Mouse (Mus musculus): ENCODE results near the gene Mief1. TPM values are rescaled to one million over a fixed set of nuclear protein-coding genes. Genes with fewer than 3 reads are reported as not detected.
A peak's percentile ranks its signal among the peaks of the same experiment; 100 is the strongest.

Mief1 gene
- 33.3 and 34.5 TPM in 2 replicates for polyA plus RNA-seq (2015; fragmentation: Nextera tagmentation; extraction: Ambion mirVana)

DNA sequence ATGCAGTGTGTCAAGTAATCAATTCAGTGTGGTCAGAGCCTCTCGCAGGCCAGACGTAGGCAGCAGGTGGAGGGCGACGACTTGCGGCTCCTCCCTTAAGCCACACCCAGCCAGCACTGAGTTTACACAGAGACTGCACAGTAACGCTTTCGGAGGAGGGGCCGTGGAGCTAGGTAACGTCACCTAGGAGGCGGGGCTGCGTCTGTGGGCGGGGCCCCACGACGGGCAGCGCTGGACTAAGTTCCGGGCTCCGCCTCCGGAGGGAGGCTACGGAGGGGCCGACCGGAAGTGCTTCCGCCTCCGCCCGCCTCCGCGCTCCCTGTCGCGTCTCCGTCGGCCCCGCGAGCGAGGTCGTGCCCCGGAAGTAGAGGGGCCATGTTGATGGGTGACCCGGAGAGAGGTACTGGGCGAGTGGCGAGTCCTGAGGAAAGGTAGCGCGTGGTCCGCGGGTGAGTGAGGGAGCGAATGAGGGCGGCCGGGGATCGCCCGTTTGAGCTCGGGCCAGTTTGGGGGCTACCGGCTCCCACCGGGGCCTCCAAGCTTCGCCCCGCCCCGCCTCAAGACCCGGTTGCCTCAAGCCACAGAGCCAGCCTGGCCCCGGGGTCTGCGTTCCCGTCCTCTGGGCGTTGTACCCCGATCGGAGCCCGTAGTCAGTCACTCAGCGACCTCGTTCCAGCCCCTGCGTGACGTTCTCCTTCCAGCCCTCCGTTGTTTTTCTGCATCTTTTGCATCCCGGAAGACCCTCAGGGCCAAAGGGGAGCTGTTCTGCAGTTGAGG lies at the start of gene Mief1:
Mief1 (plus strand) TSS at position 286 of the 777 bp plus-strand sequence.
- under 1% methylated on average over 60 of the region's 67 CpGs for WGBS
- H3K4me3 ChIP-seq (replicated peaks), result peak within 1 kb of the TSS; percentile 94
- no peaks in the 10 kb centered on the region for H3K9me3 ChIP-seq (replicated peaks)
- H3K9ac ChIP-seq (replicated peaks), result peak within 1 kb of the TSS; percentile 86
- peak; percentile 97 for ATAC-seq (ENCODE audit: low FRiP score)
- H3K27ac ChIP-seq (replicated peaks), result peak within 1 kb of the TSS; percentile 88
- peaks cover 31% of the 10 kb centered on the region for H3K36me3 ChIP-seq
- peak within 1 kb of the TSS; percentile 67 for H3K4me2 ChIP-seq
- H3K4me1 ChIP-seq, result peaks cover 30% of the 10 kb centered on the region
- no peaks in the 10 kb centered on the region for H3K27me3 ChIP-seq (replicated peaks)

DNA sequence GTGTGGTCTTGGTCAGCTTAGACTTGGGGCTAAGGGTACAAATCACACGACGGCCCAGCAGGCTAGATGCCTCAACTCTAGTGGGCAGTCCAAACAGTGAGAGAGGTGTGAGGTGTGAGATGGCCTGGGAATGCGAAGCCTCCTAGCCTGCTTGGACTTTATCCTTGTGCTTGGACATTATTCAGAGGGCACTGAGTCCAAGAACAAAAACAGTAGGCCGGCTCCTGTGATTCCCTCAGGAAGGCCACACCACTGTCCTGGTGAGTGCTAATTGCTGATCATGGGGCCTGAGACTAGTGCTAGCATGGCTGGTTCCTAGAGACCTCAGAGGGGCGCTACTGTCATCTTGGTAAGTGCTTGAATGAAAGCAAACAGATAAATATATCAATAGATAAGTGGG lies 44.9 kb upstream of the Mief1 start:
- peaks cover 26% of the 10 kb centered on the region for H3K4me1 ChIP-seq
- H3K36me3 ChIP-seq, result no peaks in the 10 kb centered on the region
- 81% methylated on average over 5 of the region's 5 CpGs for WGBS
- no peak overlapping the region for H3K4me2 ChIP-seq
- no peak overlapping the region for H3K27ac ChIP-seq (replicated peaks)
- no peaks in the 10 kb centered on the region for H3K27me3 ChIP-seq (replicated peaks)
- no peaks in the 10 kb centered on the region for H3K9me3 ChIP-seq (replicated peaks)
- ATAC-seq (ENCODE audit: low FRiP score), result no peak
- H3K4me3 ChIP-seq (replicated peaks), result no peak overlapping the region
- H3K9ac ChIP-seq (replicated peaks), result no peak overlapping the region

DNA sequence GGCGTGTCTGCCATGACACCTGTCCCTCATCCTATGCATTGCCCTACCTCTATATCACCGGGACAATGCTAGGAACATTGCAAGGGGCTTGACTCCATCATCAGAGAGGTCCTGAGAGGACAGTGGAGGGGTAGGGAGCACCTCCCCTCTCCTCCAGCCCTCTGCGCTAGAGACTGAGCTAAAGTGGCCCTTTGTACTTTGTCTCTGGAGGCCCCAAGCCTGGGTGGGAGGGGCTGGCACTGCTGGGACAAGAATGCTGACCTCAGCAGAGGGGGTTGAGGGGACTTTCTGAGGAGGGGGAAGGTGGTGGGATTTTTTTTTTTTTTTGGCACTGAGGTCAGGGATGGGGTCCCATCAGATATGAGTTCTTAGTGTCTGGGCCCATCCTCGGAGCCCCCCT lies 43.7 kb upstream of the Mief1 start:
- Histone ChIP-seq H3K4me1 (peaks cover 29% of the 10 kb centered on the region), H3K27ac (replicated peaks) (no peak overlapping the region), H3K4me2 (no peak overlapping the region), H3K4me3 (replicated peaks) (no peak overlapping the region), H3K9me3 (replicated peaks) (no peaks in the 10 kb centered on the region), H3K9ac (replicated peaks) (no peak overlapping the region), H3K36me3 (no peaks in the 10 kb centered on the region), H3K27me3 (replicated peaks) (no peaks in the 10 kb centered on the region)
- no peak for ATAC-seq (ENCODE audit: low FRiP score)
- 71% methylated on average over 4 of the region's 4 CpGs for WGBS

DNA sequence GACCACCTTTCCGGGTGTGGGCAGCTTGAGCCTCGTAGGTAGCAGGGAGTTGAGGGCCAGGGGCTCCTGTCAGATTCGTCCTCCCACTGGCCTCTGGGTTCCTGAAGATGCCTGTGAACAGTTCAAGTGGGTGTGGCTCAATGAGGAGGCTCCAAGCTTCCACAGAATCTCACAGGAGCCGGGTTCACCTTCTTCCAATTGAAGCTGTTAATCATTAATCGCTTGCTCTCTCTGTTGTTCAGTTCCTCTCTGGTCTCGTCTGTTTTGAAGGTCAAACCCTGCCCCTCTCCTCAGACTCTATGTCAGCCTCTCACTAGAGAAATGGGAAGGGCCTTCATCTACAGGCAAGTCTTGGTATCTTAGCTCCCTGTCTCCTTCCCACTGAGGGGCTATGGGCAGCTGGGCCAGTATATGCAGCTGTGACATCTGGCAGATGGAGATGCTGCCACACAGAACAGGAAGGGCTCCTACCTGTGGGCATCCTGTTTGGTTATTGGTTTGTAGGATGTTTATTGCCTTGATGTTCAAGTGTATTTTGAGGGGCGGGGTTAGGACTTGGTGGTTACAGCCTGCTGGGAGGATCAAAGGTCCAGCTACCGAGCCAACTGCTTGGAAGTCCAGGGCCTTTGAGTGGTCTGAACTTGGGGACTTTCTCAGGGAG lies 42.1 kb upstream of the Mief1 start:
- WGBS, result 51% methylated on average over 8 of the region's 8 CpGs
- peaks cover 29% of the 10 kb centered on the region for H3K4me1 ChIP-seq
- H3K27ac ChIP-seq (replicated peaks), result no peak overlapping the region
- H3K9me3 ChIP-seq (replicated peaks), result no peaks in the 10 kb centered on the region
- H3K4me2 ChIP-seq, result no peak overlapping the region
- no peak overlapping the region for H3K9ac ChIP-seq (replicated peaks)
- no peaks in the 10 kb centered on the region for H3K36me3 ChIP-seq
- ATAC-seq (ENCODE audit: low FRiP score), result no peak
- no peaks in the 10 kb centered on the region for H3K27me3 ChIP-seq (replicated peaks)
- H3K4me3 ChIP-seq (replicated peaks), result no peak overlapping the region

DNA sequence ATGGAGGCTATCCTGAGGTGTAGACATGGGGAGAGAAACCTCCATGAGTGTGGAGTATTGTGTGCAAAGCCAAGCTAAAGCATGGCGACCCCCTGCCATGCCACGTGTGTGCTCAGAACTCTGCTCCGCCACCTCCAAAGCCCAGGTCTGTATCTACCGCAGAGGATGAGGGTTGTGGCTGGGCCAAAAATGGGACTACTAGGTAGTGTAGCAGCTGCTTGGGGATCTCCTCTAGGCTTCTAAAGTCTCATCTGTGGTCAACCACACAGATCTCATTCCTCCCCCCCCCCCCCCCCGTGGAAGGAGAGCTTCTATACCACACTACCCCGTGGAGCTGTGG lies 41.6 kb upstream of the Mief1 start:
- H3K27ac ChIP-seq (replicated peaks), result no peak overlapping the region
- H3K4me1 ChIP-seq, result peaks cover 29% of the 10 kb centered on the region
- no peaks in the 10 kb centered on the region for H3K27me3 ChIP-seq (replicated peaks)
- no peak overlapping the region for H3K4me2 ChIP-seq
- ATAC-seq (ENCODE audit: low FRiP score), result no peak
- H3K4me3 ChIP-seq (replicated peaks), result no peak overlapping the region
- no peak overlapping the region for H3K9ac ChIP-seq (replicated peaks)
- WGBS, result 96% methylated on average over 4 of the region's 6 CpGs
- H3K36me3 ChIP-seq, result no peaks in the 10 kb centered on the region
- no peaks in the 10 kb centered on the region for H3K9me3 ChIP-seq (replicated peaks)

DNA sequence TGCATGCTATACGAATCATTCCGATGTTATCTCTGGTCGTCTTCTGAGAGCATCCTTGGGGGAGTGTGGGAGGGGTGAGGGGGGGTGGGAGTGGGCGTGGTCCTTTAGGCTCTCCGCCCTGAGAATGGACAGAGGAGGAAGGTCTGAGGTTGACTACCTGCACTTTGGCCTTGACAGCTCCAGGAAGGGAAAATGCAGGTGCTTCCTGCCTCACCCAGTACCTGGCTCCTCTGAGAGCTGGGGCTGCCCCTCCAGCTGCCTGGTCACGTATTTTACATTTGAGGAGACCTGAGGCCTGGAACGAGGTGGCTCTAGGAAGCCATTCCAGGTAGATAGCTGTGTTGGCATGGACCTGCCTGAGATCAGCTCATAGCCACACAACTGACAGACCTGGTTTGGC lies 41.0 kb upstream of the Mief1 start:
- Histone ChIP-seq H3K4me2 (no peak overlapping the region), H3K4me3 (replicated peaks) (no peak overlapping the region), H3K27ac (replicated peaks) (no peak overlapping the region), H3K4me1 (peaks cover 29% of the 10 kb centered on the region), H3K27me3 (replicated peaks) (no peaks in the 10 kb centered on the region), H3K9me3 (replicated peaks) (no peaks in the 10 kb centered on the region), H3K36me3 (no peaks in the 10 kb centered on the region), H3K9ac (replicated peaks) (no peak overlapping the region)
- WGBS, result 94% methylated on average over 7 of the region's 7 CpGs
- no peak for ATAC-seq (ENCODE audit: low FRiP score)

DNA sequence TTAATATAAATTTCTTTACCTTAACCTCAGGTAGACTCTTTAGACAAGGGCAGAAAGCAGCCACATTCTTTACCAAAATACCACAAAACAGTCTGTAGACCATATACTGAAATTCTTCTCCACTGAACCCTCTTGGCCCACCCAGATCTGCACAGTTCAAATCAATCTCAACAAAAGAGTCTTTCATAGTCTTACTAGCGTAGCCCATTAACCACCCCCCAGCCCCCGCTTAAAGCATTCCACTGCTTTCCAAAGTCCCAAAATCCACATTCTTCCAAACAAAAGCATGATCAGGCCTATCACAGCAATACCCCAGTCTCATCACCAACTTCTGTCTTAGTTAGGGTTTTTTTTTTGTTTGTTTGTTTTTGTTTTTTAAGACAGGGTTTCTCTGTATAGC lies 34.3 kb upstream of the Mief1 start:
- H3K9ac ChIP-seq (replicated peaks), result no peak overlapping the region
- H3K4me1 ChIP-seq, result no peaks in the 10 kb centered on the region
- ATAC-seq (ENCODE audit: low FRiP score), result no peak
- no peaks in the 10 kb centered on the region for H3K27me3 ChIP-seq (replicated peaks)
- H3K4me2 ChIP-seq, result no peak overlapping the region
- H3K27ac ChIP-seq (replicated peaks), result no peak overlapping the region
- H3K36me3 ChIP-seq, result peaks cover 5% of the 10 kb centered on the region; the same call in 1 of the 2 replicates
- no peaks in the 10 kb centered on the region for H3K9me3 ChIP-seq (replicated peaks)
- 36% methylated on average over 2 of the region's 2 CpGs for WGBS
- H3K4me3 ChIP-seq (replicated peaks), result no peak overlapping the region

DNA sequence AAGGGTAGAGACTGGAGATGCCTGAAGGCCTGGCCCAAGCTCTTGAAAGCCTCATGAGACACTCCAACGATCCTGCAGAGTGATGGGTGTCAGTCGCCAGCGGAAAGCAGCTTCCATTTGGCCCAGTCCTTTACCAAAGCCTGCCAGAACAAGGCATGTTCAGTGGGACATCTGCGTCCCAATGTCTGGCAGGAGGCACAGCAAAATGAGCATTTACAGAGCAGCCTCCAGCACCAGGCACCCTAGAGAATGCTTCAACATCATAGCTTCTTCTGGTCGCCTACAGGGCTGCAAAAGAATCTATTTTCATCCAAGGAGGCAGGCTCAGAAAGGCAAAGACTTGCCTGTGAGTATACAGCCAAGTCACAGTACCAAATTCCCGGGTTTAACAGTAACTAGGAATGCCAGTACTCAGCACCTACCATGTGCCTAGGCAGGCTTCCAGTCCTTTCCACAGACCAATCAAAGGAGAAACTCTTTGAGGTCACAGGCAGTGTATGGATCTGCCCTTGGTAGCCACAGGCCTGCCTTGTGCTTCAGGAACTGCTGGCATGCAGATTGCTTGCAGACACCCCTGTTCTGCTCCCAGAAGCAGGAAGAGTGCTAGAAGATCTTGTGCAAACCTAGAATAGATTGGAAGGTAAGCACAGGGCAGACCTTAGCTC lies 31.6 kb upstream of the Mief1 start:
- 77% methylated on average over 6 of the region's 6 CpGs for WGBS
- Histone ChIP-seq H3K4me3 (replicated peaks) (no peak overlapping the region), H3K4me2 (no peak overlapping the region), H3K4me1 (no peaks in the 10 kb centered on the region), H3K36me3 (peaks cover 5% of the 10 kb centered on the region; the same call in 1 of the 2 replicates), H3K9ac (replicated peaks) (no peak overlapping the region), H3K27ac (replicated peaks) (no peak overlapping the region), H3K27me3 (replicated peaks) (no peaks in the 10 kb centered on the region), H3K9me3 (replicated peaks) (no peaks in the 10 kb centered on the region)
- ATAC-seq (ENCODE audit: low FRiP score), result no peak

DNA sequence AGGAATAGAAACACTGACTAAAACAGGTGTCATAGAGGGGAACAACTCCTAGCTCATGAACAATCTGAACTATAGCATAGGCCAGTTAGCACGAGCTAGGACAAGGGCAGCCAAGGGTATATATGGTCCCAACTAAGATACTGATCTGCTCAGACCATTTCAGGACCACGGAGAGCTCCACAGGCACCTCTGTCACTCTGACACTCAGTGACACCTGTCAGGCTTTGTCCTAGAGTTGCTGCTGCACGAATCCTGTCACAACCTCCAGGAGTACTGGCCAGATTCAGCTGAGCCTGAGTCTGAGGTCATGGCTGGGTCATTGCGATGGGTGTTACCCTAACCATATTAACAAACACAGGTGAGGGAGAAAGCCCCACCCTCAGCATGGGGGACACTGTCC lies 30.4 kb upstream of the Mief1 start:
- 43% methylated on average over 4 of the region's 4 CpGs for WGBS

DNA sequence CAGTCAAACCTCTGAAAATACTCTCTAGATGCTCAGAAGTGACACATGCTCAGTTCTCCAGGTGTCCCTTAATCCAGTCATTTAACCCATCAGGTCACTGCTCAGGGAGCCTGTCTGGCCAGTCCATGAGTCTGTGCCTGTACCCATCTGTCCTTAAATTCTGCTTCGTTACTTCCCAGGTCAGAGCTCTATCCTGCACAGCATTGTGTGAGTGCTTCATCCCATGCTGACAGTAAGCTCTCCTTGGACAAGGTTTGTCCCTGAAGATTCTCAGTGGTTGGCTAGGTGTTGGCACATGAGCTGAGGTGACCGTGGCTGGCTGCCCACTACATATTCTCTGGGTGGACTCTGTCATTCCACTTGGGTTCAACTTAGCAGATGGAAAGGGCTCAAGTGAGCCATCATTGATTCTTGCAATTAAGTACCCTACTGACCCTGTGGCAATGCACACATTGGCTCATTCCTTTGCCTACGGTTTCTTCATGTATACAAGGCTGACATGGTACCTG lies 27.7 kb upstream of the Mief1 start:
- Histone ChIP-seq H3K4me2 (no peak overlapping the region), H3K36me3 (peaks cover 10% of the 10 kb centered on the region), H3K4me3 (replicated peaks) (no peak overlapping the region), H3K9ac (replicated peaks) (no peak overlapping the region), H3K27ac (replicated peaks) (no peak overlapping the region), H3K4me1 (0 out of 2 replicates have a peak, but pooled peaks cover 4% of the 10 kb centered on the region), H3K27me3 (replicated peaks) (no peaks in the 10 kb centered on the region), H3K9me3 (replicated peaks) (no peaks in the 10 kb centered on the region)
- ATAC-seq (ENCODE audit: low FRiP score), result no peak
- WGBS, result 89% methylated on average over 3 of the region's 3 CpGs

More for the DNA sequence above, 30.4 kb upstream of the Mief1 start:
- no peak for ATAC-seq (ENCODE audit: low FRiP score)
- Histone ChIP-seq H3K27ac (replicated peaks) (no peak overlapping the region), H3K4me3 (replicated peaks) (no peak overlapping the region), H3K27me3 (replicated peaks) (no peaks in the 10 kb centered on the region), H3K9me3 (replicated peaks) (no peaks in the 10 kb centered on the region), H3K4me1 (0 out of 2 replicates have a peak, but pooled peaks cover 3% of the 10 kb centered on the region), H3K9ac (replicated peaks) (no peak overlapping the region), H3K4me2 (no peak overlapping the region), H3K36me3 (peaks cover 5% of the 10 kb centered on the region; the same call in 1 of the 2 replicates)

DNA sequence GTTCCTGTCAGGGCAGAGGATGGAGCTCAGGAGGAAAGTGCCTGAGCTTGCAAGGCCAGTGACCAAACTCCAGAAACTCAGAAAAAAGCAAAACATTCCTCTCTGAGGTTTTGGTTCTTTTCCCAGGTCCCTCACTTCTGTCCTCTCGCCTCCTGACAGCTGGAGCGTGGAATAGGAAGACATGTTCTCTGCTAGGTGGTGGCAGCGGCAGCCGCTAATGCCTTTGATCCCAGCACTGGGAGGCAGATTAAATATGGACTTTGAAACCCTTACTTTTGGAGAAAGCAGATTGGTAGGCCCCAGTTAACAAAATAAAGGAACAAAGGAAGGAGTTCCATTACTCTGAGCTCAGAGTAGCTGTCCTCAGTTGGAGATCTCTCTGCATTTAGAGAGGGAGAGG lies 25.4 kb upstream of the Mief1 start:
- no peaks in the 10 kb centered on the region for H3K27me3 ChIP-seq (replicated peaks)
- no peak for ATAC-seq (ENCODE audit: low FRiP score)
- peaks cover 31% of the 10 kb centered on the region for H3K36me3 ChIP-seq
- H3K4me1 ChIP-seq, result 0 out of 2 replicates have a peak, but pooled peaks cover 4% of the 10 kb centered on the region
- no peaks in the 10 kb centered on the region for H3K9me3 ChIP-seq (replicated peaks)
- H3K4me3 ChIP-seq (replicated peaks), result no peak overlapping the region
- H3K4me2 ChIP-seq, result no peak overlapping the region
- WGBS, result 31% methylated on average over 4 of the region's 4 CpGs
- H3K9ac ChIP-seq (replicated peaks), result no peak overlapping the region
- H3K27ac ChIP-seq (replicated peaks), result no peak overlapping the region

All from neural tube, embryonic 15.5 days (tissue).